Mouse (Mus musculus) cortical plate, adult 2 months (tissue): Measurements from ENCODE around the gene Ripk3.

Experiments used
- CTCF ChIP-seq: fragments of 200-500 bp; IDR thresholded peaks from 2 replicates; pipeline ENCODE4 v1.5.1; 2011; ENCODE audit warnings: mild to moderate bottlenecking, control low read depth, low read length; ENCODE audit not compliant: insufficient read depth; ENCODE audit errors: extremely low read depth
- POLR2A ChIP-seq: fragments of 200-500 bp; IDR thresholded peaks from 2 replicates; pipeline ENCODE4 v1.6.1; 2011; ENCODE audit warnings: mild to moderate bottlenecking, low read length, control low read depth; ENCODE audit not compliant: insufficient read depth; ENCODE audit errors: extremely low read depth

- TF ChIP-seq CTCF (no peak), POLR2A (no peak)
These were observed 27.5 kb downstream of the Ripk3 start, which contains the start of gene Ltb4r2 for GRCm38 (mm10) chr14:55761163-55761562.
